Mouse (Mus musculus) cerebellum, adult 2 months (tissue): ENCODE results near the gene Adh1.

Experiments
- CTCF ChIP-seq: fragments of 200-500 bp; IDR thresholded peaks from 2 replicates; pipeline ENCODE4 v1.5.1; 2011; ENCODE audit warnings: low read depth, mild to moderate bottlenecking, control low read depth, low read length, moderate library complexity, borderline replicate concordance; ENCODE audit not compliant: insufficient read depth
- POLR2A ChIP-seq: fragments of 200-500 bp; IDR thresholded peaks from 2 replicates; pipeline ENCODE4 v1.6.1; 2011; ENCODE audit warnings: low read length, control low read depth, borderline replicate concordance; ENCODE audit not compliant: insufficient read depth

GRCm38 (mm10) chr3:138273080-138273479 lies 12.3 kb downstream of the Adh1 start:
- TF ChIP-seq CTCF (no peak), POLR2A (no peak)
